ENCODE assay signal across 10 mouse cellular contexts in genomic region chr12:36476476-36476875, GRCm38 (mm10).
DNase-seq lines count a peak whose midpoint lies in the region; ATAC-seq and TF ChIP-seq lines count a peak whose summit lies in the region.
"Had no signal": no experiment of that assay in that cellular context is flagged by ENCODE, and none has a peak within 500 bp of the region (broad histone marks: within the 10 kb centered on the region; RNA-seq: fewer than 3 reads in every experiment).

No protein-coding gene starts in this region.

- peaks cover 8% of the 10 kb centered on the region for H3K4me1 ChIP-seq in stomach, embryonic 15.5 days
- H3K4me1 ChIP-seq in stomach, postnatal 0 days (replicated peaks; ENCODE audit: control insufficient read depth, insufficient read depth), result no peaks in the 10 kb centered on the region
- peaks cover 10% of the 10 kb centered on the region for H3K4me1 ChIP-seq in embryonic facial prominence, embryonic 12.5 days
- H3K4me1 ChIP-seq in kidney, embryonic 16.5 days (ENCODE audit: insufficient read depth, low read length), result peaks cover 9% of the 10 kb centered on the region
- no peaks in the 10 kb centered on the region for H3K4me1 ChIP-seq in liver, postnatal 0 days (ENCODE audit: insufficient read depth)

- no peaks in the 10 kb centered on the region for H3K36me3 ChIP-seq in stomach, embryonic 15.5 days
- no peaks in the 10 kb centered on the region for H3K36me3 ChIP-seq in stomach, postnatal 0 days (ENCODE audit: control insufficient read depth, insufficient read depth, low read length)
- H3K36me3 ChIP-seq in embryonic facial prominence, embryonic 12.5 days, result no peaks in the 10 kb centered on the region
- H3K36me3 ChIP-seq in kidney, embryonic 16.5 days (ENCODE audit: insufficient read depth, low read length), result no peaks in the 10 kb centered on the region
- no peaks in the 10 kb centered on the region for H3K36me3 ChIP-seq in liver, postnatal 0 days (replicated peaks; ENCODE audit: insufficient read depth, low read length)
- H3K36me3 ChIP-seq: embryonic facial prominence, embryonic 13.5 days had no signal

- TF ChIP-seq CTCF in stomach, postnatal 0 days (IDR thresholded peaks at IDR 0.05; ENCODE audit: low read depth), result no peak
- no peak for TF ChIP-seq CTCF in liver, postnatal 0 days (IDR thresholded peaks at IDR 0.05; ENCODE audit: low read depth)

- no peak overlapping the region for H3K9ac ChIP-seq in stomach, embryonic 15.5 days
- no peak overlapping the region for H3K9ac ChIP-seq in stomach, postnatal 0 days (ENCODE audit: low read length)
- H3K9ac ChIP-seq in embryonic facial prominence, embryonic 12.5 days, result no peak overlapping the region
- H3K9ac ChIP-seq in kidney, embryonic 16.5 days (replicated peaks; ENCODE audit: low read length), result no peak overlapping the region
- no peak overlapping the region for H3K9ac ChIP-seq in liver, postnatal 0 days (replicated peaks)
- H3K9ac ChIP-seq: embryonic facial prominence, embryonic 13.5 days; forebrain, postnatal 0 days had no signal

- H3K4me2 ChIP-seq in stomach, embryonic 15.5 days, result no peak overlapping the region
- H3K4me2 ChIP-seq in stomach, postnatal 0 days (replicated peaks; ENCODE audit: low read depth), result no peak overlapping the region
- no peak overlapping the region for H3K4me2 ChIP-seq in embryonic facial prominence, embryonic 12.5 days (replicated peaks)
- H3K4me2 ChIP-seq in kidney, embryonic 16.5 days (replicated peaks; ENCODE audit: low read depth, low read length), result no peak overlapping the region
- no peak overlapping the region for H3K4me2 ChIP-seq in liver, postnatal 0 days (ENCODE audit: low read depth, low read length)
- H3K4me2 ChIP-seq: embryonic facial prominence, embryonic 13.5 days had no signal

- intact Hi-C loops in left cerebral cortex, postnatal 14 days (cut with DNase I), result no loop called here

- peak; percentile 56; the same call in 1 of the 2 replicates for ATAC-seq in stomach, embryonic 15.5 days (ENCODE audit: insufficient read depth, low FRiP score, low read depth)
- ATAC-seq in stomach, postnatal 0 days (ENCODE audit: low FRiP score, low TSS enrichment), result no peak
- no peak for ATAC-seq in embryonic facial prominence, embryonic 12.5 days (ENCODE audit: insufficient number of reproducible peaks, insufficient read depth, low FRiP score, low TSS enrichment)
- ATAC-seq in kidney, embryonic 16.5 days (ENCODE audit: low FRiP score, low TSS enrichment), result peak; percentile 85
- no peak for ATAC-seq in liver, postnatal 0 days
- ATAC-seq: forebrain, postnatal 0 days had no signal

- TF ChIP-seq EP300 in stomach, postnatal 0 days (optimal IDR thresholded peaks at IDR 0.05), result no peak
- TF ChIP-seq EP300 in liver, postnatal 0 days (IDR thresholded peaks at IDR 0.05; ENCODE audit: low read depth), result no peak

- 29% methylated on average over 5 of the region's 5 CpGs for WGBS in stomach, embryonic 15.5 days
- WGBS in stomach, postnatal 0 days, result 40% methylated on average over 5 of the region's 5 CpGs
- 36% methylated on average over 5 of the region's 5 CpGs for WGBS in embryonic facial prominence, embryonic 12.5 days
- whole genome bisulfite sequencing in kidney, embryonic 16.5 days, result 23% methylated on average over 5 of the region's 5 CpGs
- 56% methylated on average over 5 of the region's 5 CpGs for WGBS in liver, postnatal 0 days (ENCODE audit: insufficient replicate concordance)

- no peak overlapping the region for H3K27ac ChIP-seq in stomach, embryonic 15.5 days
- H3K27ac ChIP-seq in stomach, postnatal 0 days (replicated peaks), result no peak overlapping the region
- peak overlapping the region; percentile 36; the same call in 1 of the 2 replicates for H3K27ac ChIP-seq in embryonic facial prominence, embryonic 12.5 days
- peak overlapping the region; percentile 46; the same call in 1 of the 2 replicates for H3K27ac ChIP-seq in kidney, embryonic 16.5 days (ENCODE audit: low read length)
- H3K27ac ChIP-seq in liver, postnatal 0 days (ENCODE audit: low read depth), result no peak overlapping the region
- H3K27ac ChIP-seq: embryonic facial prominence, embryonic 13.5 days had no signal

- no peak overlapping the region for H3K4me3 ChIP-seq in stomach, embryonic 15.5 days (replicated peaks)
- H3K4me3 ChIP-seq in stomach, postnatal 0 days (ENCODE audit: low read depth, low read length), result no peak overlapping the region
- no peak overlapping the region for H3K4me3 ChIP-seq in embryonic facial prominence, embryonic 12.5 days
- no peak overlapping the region for H3K4me3 ChIP-seq in kidney, embryonic 16.5 days (ENCODE audit: low read length)
- H3K4me3 ChIP-seq in liver, postnatal 0 days (ENCODE audit: low read depth, low read length), result no peak overlapping the region
- H3K4me3 ChIP-seq: embryonic facial prominence, embryonic 13.5 days had no signal

- no peaks in the 10 kb centered on the region for H3K9me3 ChIP-seq in stomach, embryonic 15.5 days
- H3K9me3 ChIP-seq in stomach, postnatal 0 days (ENCODE audit: control insufficient read depth, low read length), result no peaks in the 10 kb centered on the region
- no peaks in the 10 kb centered on the region for H3K9me3 ChIP-seq in embryonic facial prominence, embryonic 12.5 days
- H3K9me3 ChIP-seq in kidney, embryonic 16.5 days (ENCODE audit: low read length), result no peaks in the 10 kb centered on the region
- H3K9me3 ChIP-seq in liver, postnatal 0 days (ENCODE audit: low read length), result no peaks in the 10 kb centered on the region
- H3K9me3 ChIP-seq: embryonic facial prominence, embryonic 13.5 days had no signal

- no peak for DNase-seq in stomach, postnatal 0 days (ENCODE audit: low spot score)
- DNase-seq in left cerebral cortex, postnatal 14 days (ENCODE audit: low spot score in 2 of 2), result no peak
- DNase-seq in ovary, adult 18-20 months (ENCODE audit: low spot score), result no peak
- DNase-seq in liver, postnatal 0 days, result no peak
- DNase-seq: forebrain, postnatal 0 days; thymus, postnatal 25 days had no signal

- no peaks in the 10 kb centered on the region for H3K27me3 ChIP-seq in stomach, embryonic 15.5 days (replicated peaks)
- H3K27me3 ChIP-seq in stomach, postnatal 0 days (ENCODE audit: control insufficient read depth, insufficient read depth, low read length), result no peaks in the 10 kb centered on the region
- H3K27me3 ChIP-seq in embryonic facial prominence, embryonic 12.5 days, result no peaks in the 10 kb centered on the region
- H3K27me3 ChIP-seq in kidney, embryonic 16.5 days (ENCODE audit: insufficient read depth, low read length), result no peaks in the 10 kb centered on the region
- no peaks in the 10 kb centered on the region for H3K27me3 ChIP-seq in liver, postnatal 0 days (ENCODE audit: insufficient read depth, low read length)
- H3K27me3 ChIP-seq: embryonic facial prominence, embryonic 13.5 days had no signal

Comparison
In these comparisons a context has a peak if more than half of its experiments do, and no peak if none do; other contexts are left out.
1. ATAC-seq: peak in stomach, embryonic 15.5 days (single experiment) and kidney, embryonic 16.5 days (single experiment); none in stomach, postnatal 0 days (single experiment), embryonic facial prominence, embryonic 12.5 days (single experiment) and liver, postnatal 0 days (single experiment).
2. H3K27ac ChIP-seq: peak in embryonic facial prominence, embryonic 12.5 days (single experiment) and kidney, embryonic 16.5 days (single experiment); none in stomach, embryonic 15.5 days (single experiment), stomach, postnatal 0 days (single experiment) and liver, postnatal 0 days (single experiment).